Mouse (Mus musculus) testis, adult 2 months (tissue): ENCODE measurements at regions not wholly inside any gene's neighbourhood (a gene's known extent, or its start where the extent isn't known, plus 50 kb on each side); places are given as distances from the start of the nearest gene placed in this dataset.

Source experiments
- CTCF ChIP-seq: fragments of 200-500 bp; IDR thresholded peaks from 2 replicates; pipeline ENCODE4 v1.5.1; 2012; ENCODE audit warnings: low read depth, mild to moderate bottlenecking, inconsistent platforms, low read length, moderate library complexity; ENCODE audit not compliant: control insufficient read depth, insufficient read depth, insufficient replicate concordance
- POLR2A ChIP-seq: fragments of 200-500 bp; IDR thresholded peaks from 2 replicates; pipeline ENCODE4 v1.6.1; 2012; ENCODE audit warnings: low read depth, mild to moderate bottlenecking, inconsistent platforms, low read length, moderate library complexity; ENCODE audit not compliant: control insufficient read depth

DNA sequence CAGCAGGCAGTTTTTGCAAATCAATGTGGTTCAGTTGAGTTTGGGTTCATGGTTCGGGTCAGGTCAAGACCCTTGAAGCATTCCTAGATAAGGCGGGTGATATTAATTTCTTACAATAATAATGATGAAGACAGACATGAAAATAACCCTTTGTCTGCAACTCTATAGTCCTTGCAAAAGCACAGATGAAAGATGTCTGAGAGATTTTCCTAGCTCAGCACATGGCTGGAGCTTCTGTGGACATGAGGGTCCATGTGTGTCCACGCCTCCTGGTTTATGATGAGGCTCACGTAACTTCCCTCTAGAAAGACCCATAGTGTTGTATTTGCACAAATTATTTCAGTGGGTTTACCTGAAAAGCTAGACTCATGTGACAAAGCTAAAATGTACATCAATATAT is 168.8 kb downstream of the Sox11 start:
- no peak for TF ChIP-seq POLR2A
- no peak for TF ChIP-seq CTCF
